Mouse (Mus musculus): ENCODE results near the gene Slc6a11. TPM values are rescaled to one million over a fixed set of nuclear protein-coding genes. Genes with fewer than 3 reads are reported as not detected.

Gene Slc6a11
- total and polyA plus RNA-seq, 3 experiments = not detected

DNA sequence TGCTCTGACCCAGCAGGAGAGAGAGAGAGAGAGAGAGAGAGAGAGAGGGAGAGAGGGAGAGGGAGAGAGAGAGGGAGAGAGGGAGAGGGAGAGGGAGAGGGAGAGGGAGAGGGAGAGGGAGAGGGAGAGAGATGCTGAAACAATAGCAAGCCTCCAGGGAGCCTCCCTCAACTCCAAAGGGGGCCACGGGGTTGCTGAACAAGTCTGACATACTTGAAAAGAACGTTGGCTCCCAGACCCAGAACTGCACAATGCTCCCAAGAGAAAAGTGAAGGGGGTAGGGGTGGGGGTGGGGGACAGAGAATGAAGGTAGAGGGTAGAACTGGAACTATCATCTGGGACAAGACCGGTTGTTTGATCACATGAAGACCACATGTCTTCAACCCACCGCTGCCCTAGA lies 136.9 kb downstream of the Slc6a11 start:
- no peaks in the 10 kb centered on the region for H3K4me1 ChIP-seq (ENCODE audit: control insufficient read depth in 1 of 2, insufficient read depth in 2 of 2, low read length in 2 of 2)
- no peak for DNase-seq (ENCODE audit: low read depth, low spot score)
- no peak overlapping the region for H3K9ac ChIP-seq (ENCODE audit: control insufficient read depth, low read depth, low read length, poor library complexity, severe bottlenecking)
- no peaks in the 10 kb centered on the region for H3K79me2 ChIP-seq (ENCODE audit: control insufficient read depth, insufficient read depth, low read length, poor library complexity)
- H3K27ac ChIP-seq (ENCODE audit: control insufficient read depth, low read depth, low read length) = no peak overlapping the region
- TF ChIP-seq POLR2A (IDR thresholded peaks at IDR 0.05; ENCODE audit: control insufficient read depth in 1 of 2, insufficient read depth in 1 of 2, low read depth in 1 of 2, low read length in 2 of 2, poor library complexity in 1 of 2) (no peak), ZKSCAN1 (IDR thresholded peaks at IDR 0.05; ENCODE audit: low read depth, low read length) (no peak), SMC3 (IDR thresholded peaks at IDR 0.05; ENCODE audit: low read depth, low read length) (no peak), ZNF384 (IDR thresholded peaks at IDR 0.05; ENCODE audit: low read depth, low read length) (no peak), MYC (IDR thresholded peaks at IDR 0.05; ENCODE audit: low read depth, low read length) (no peak), USF2 (IDR thresholded peaks at IDR 0.05; ENCODE audit: borderline replicate concordance in 1 of 2, insufficient read depth in 1 of 2, low read depth in 1 of 2, low read length in 2 of 2) (no peak), CHD2 (IDR thresholded peaks at IDR 0.05; ENCODE audit: low read length) (no peak), HCFC1 (IDR thresholded peaks at IDR 0.05; ENCODE audit: low read depth, low read length) (no peak), ETS1 (IDR thresholded peaks at IDR 0.05; ENCODE audit: low read depth, low read length) (no peak), USF1 (IDR thresholded peaks at IDR 0.05; ENCODE audit: low read depth, low read length) (no peak), MXI1 (IDR thresholded peaks at IDR 0.05; ENCODE audit: low read depth, low read length) (no peak), CHD1 (IDR thresholded peaks at IDR 0.05; ENCODE audit: low read depth, low read length) (no peak), POLR2AphosphoS5 (IDR thresholded peaks at IDR 0.05; ENCODE audit: borderline replicate concordance, low read depth, low read length) (no peak), UBTF (IDR thresholded peaks at IDR 0.05; ENCODE audit: borderline replicate concordance, insufficient read depth, low read depth, low read length) (no peak), KAT2A (conservative IDR thresholded peaks at IDR 0.05; ENCODE audit: low read depth, low read length) (no peak), NELFE (IDR thresholded peaks at IDR 0.05; ENCODE audit: low read depth, low read length) (no peak), MYB (IDR thresholded peaks at IDR 0.05; ENCODE audit: low read depth, low read length) (no peak), CTCF (IDR thresholded peaks at IDR 0.05 in 2 of 3, conservative IDR thresholded peaks at IDR 0.05 in 1 of 3; ENCODE audit: control insufficient read depth in 1 of 3, insufficient read depth in 1 of 3, low read depth in 2 of 3, low read length in 3 of 3, poor library complexity in 1 of 3, severe bottlenecking in 1 of 3) (no peak), POLR2AphosphoS2 (IDR thresholded peaks at IDR 0.05; ENCODE audit: low read length) (no peak)
- no peaks in the 10 kb centered on the region for H3K9me3 ChIP-seq (replicated peaks; ENCODE audit: insufficient read depth, low read length)
- H3K4me3 ChIP-seq (ENCODE audit: control insufficient read depth in 1 of 2, insufficient read depth in 1 of 2, low read depth in 2 of 2, low read length in 2 of 2) = no peak overlapping the region
- H3K36me3 ChIP-seq (ENCODE audit: control insufficient read depth in 1 of 2, insufficient read depth in 2 of 2, low read length in 2 of 2) = no peaks in the 10 kb centered on the region
- no peaks in the 10 kb centered on the region for H3K27me3 ChIP-seq (ENCODE audit: control insufficient read depth in 1 of 2, insufficient read depth in 2 of 2, low read length in 2 of 2)

- no peaks in the 10 kb centered on the region for H3K36me3 ChIP-seq (ENCODE audit: control insufficient read depth in 1 of 2, insufficient read depth in 2 of 2, low read length in 2 of 2)
- no peak for TF ChIP-seq RCOR1 (IDR thresholded peaks at IDR 0.05; ENCODE audit: low read depth, low read length)
- no peak for TF ChIP-seq UBTF (IDR thresholded peaks at IDR 0.05; ENCODE audit: borderline replicate concordance, insufficient read depth, low read depth, low read length)
- H3K4me1 ChIP-seq (ENCODE audit: control insufficient read depth in 1 of 2, insufficient read depth in 2 of 2, low read length in 2 of 2) = no peaks in the 10 kb centered on the region
- H3K79me2 ChIP-seq (ENCODE audit: control insufficient read depth, insufficient read depth, low read length, poor library complexity) = no peaks in the 10 kb centered on the region
- DNase-seq (ENCODE audit: low read depth, low spot score) = no peak
- no peak overlapping the region for H3K4me3 ChIP-seq (ENCODE audit: control insufficient read depth in 1 of 2, insufficient read depth in 1 of 2, low read depth in 2 of 2, low read length in 2 of 2)
- H3K9me3 ChIP-seq (replicated peaks; ENCODE audit: insufficient read depth, low read length) = no peaks in the 10 kb centered on the region
- H3K9ac ChIP-seq (ENCODE audit: control insufficient read depth, low read depth, low read length, poor library complexity, severe bottlenecking) = no peak overlapping the region
- H3K27ac ChIP-seq (ENCODE audit: control insufficient read depth, low read depth, low read length) = no peak overlapping the region
- H3K27me3 ChIP-seq (ENCODE audit: control insufficient read depth in 1 of 2, insufficient read depth in 2 of 2, low read length in 2 of 2) = no peaks in the 10 kb centered on the region
Observed at GRCm38 (mm10) chr6:114269589-114269988, 138.5 kb downstream of the Slc6a11 start.

Data from MEL (cell line).